ENCODE assay signal across 8 mouse cellular contexts in the genomic region with DNA sequence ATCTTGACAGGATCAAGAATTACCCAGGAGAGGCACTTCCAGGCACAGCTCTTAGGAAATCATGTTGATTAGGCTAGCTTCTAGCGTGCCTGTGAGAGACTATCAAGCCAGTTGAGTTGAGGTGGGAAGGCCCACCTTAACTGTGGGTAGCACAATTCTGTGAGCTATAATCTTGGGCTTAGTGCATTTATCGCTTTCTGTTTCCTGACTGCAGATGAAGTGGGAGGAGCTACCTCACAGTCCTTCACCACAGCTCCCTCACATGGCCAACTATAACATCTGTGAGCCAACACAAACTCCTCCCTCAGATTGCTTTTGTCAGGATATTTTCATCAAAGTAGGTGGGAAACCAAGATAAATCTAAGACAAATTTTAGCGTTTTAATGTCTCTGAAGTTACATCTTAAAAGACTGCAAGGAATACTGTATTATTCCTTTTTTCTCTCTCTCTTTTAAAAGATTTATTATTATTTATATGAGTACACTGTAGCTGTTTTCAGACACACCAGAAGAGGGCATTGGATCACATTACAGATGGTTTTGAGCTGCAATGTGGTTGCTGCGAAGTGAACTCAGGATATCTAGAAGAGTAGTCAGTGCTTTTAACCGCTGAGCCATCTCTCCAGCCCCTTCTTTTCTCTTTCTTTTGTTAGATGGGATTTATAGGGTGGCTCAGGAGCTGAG. TPM values are rescaled to one million over a fixed set of nuclear protein-coding genes. Genes with fewer than 3 reads are reported as not detected.
DNase-seq lines count a peak whose midpoint lies in the region; ATAC-seq and TF ChIP-seq lines count a peak whose summit lies in the region.

No protein-coding gene starts in this region.

- TF ChIP-seq CTCF in left cerebral cortex, adult 2 months (IDR thresholded peaks at IDR 0.05) = peak; percentile 57

- H3K4me1 ChIP-seq in embryonic facial prominence, embryonic 13.5 days = peaks cover 4% of the 10 kb centered on the region
- H3K4me1 ChIP-seq in liver, embryonic 11.5 days (replicated peaks; ENCODE audit: control insufficient read depth, insufficient read depth, low read length) = peaks cover 9% of the 10 kb centered on the region; the same call in 1 of the 2 replicates

- 14% methylated on average over 5 of the region's 5 CpGs for WGBS in embryonic facial prominence, embryonic 13.5 days
- WGBS in liver, embryonic 11.5 days = 15% methylated on average over 5 of the region's 5 CpGs

- H3K4me3 ChIP-seq in left cerebral cortex, adult 2 months = no peak overlapping the region
- H3K4me3 ChIP-seq in embryonic facial prominence, embryonic 13.5 days = no peak overlapping the region
- H3K4me3 ChIP-seq in liver, embryonic 11.5 days (ENCODE audit: low read depth, low read length) = no peak overlapping the region

- H3K9ac ChIP-seq in embryonic facial prominence, embryonic 13.5 days = no peak overlapping the region
- no peak overlapping the region; the same call in 1 of the 2 replicates for H3K9ac ChIP-seq in liver, embryonic 11.5 days (ENCODE audit: low read depth, low read length)

- intact Hi-C loops in left cerebral cortex, adult 2 months (cut with DNase I) = loop anchor here (10.0 kb wide), 1 partner anchor 323 kb away; the partner anchor contains the start of genes Pi4ka and Snap29
- intact Hi-C loops in left cerebral cortex, postnatal 36 days (cut with DNase I) = no loop called here

- peak overlapping the region; percentile 37; the same call in 1 of the 2 replicates for H3K4me2 ChIP-seq in embryonic facial prominence, embryonic 13.5 days
- H3K4me2 ChIP-seq in liver, embryonic 11.5 days = peak overlapping the region; percentile 24; the same call in 1 of the 2 replicates

- ATAC-seq in embryonic facial prominence, embryonic 13.5 days (ENCODE audit: insufficient number of reproducible peaks, insufficient read depth, low FRiP score, low TSS enrichment, low read depth) = no peak
- peak; percentile 60 for ATAC-seq in liver, embryonic 11.5 days (replicated peaks; ENCODE audit: low FRiP score)

- no peak for DNase-seq in left cerebral cortex, adult 2 months (ENCODE audit: extremely low spot score in 1 of 2, low spot score in 2 of 2)
- no peak for DNase-seq in left cerebral cortex, postnatal 36 days (ENCODE audit: low spot score in 2 of 2)
- DNase-seq in MN1 (ENCODE audit: low spot score) = peak; percentile 67
- peak; percentile 47 for DNase-seq in heart, postnatal 4 days
- peak; percentile 37 for DNase-seq in liver, embryonic 11.5 days (ENCODE audit: low spot score)
- peak; percentile 56 to 64 for DNase-seq in natural killer cell, adult 2 months (ENCODE audit: low spot score in 2 of 2)
- no peak for DNase-seq in cerebellum, adult 8-10 months

- H3K36me3 ChIP-seq in embryonic facial prominence, embryonic 13.5 days = no peaks in the 10 kb centered on the region
- no peaks in the 10 kb centered on the region for H3K36me3 ChIP-seq in liver, embryonic 11.5 days (ENCODE audit: control insufficient read depth, insufficient read depth, low read length)

- no peak overlapping the region for H3K27ac ChIP-seq in left cerebral cortex, adult 2 months
- H3K27ac ChIP-seq in embryonic facial prominence, embryonic 13.5 days = no peak overlapping the region
- H3K27ac ChIP-seq in liver, embryonic 11.5 days (ENCODE audit: low read depth, low read length) = no peak overlapping the region

- no peaks in the 10 kb centered on the region for H3K9me3 ChIP-seq in embryonic facial prominence, embryonic 13.5 days
- no peaks in the 10 kb centered on the region for H3K9me3 ChIP-seq in liver, embryonic 11.5 days (ENCODE audit: control insufficient read depth, low read length)

- no peaks in the 10 kb centered on the region for H3K27me3 ChIP-seq in embryonic facial prominence, embryonic 13.5 days
- H3K27me3 ChIP-seq in liver, embryonic 11.5 days (replicated peaks; ENCODE audit: control insufficient read depth, insufficient read depth, low read length) = 0 out of 2 replicates have a peak, but pooled peaks cover 2% of the 10 kb centered on the region

RNA-seq across cellular contexts. Expression of gene Med15, which starts 5.4 kb away (rescaled TPM):
- 10 to 100 TPM; 76.9 to 83.4 TPM for total RNA-seq in left cerebral cortex, adult 2 months (2021)
- total RNA-seq in left cerebral cortex, postnatal 36 days (2021) = 10 to 100 TPM; 63.3 to 90.2 TPM
- polyA plus RNA-seq in embryonic facial prominence, embryonic 13.5 days (2015; fragmentation: Nextera tagmentation; extraction: Ambion mirVana) = 53.3 and 56.4 TPM in 2 replicates
- 10 to 100 TPM; 40.4 to 44.4 TPM for total RNA-seq in heart, postnatal 4 days (2021)
- 44.8 and 46.7 TPM in 2 replicates for polyA plus RNA-seq in liver, embryonic 11.5 days (2014; fragmentation: Nextera tagmentation; extraction: Ambion mirVana)

RNA-seq across cellular contexts. Expression of gene Klhl22, which starts 32.1 kb away (rescaled TPM):
- total RNA-seq in left cerebral cortex, adult 2 months (2021) = 10 to 100 TPM; 84.9 to 86.0 TPM
- 100 to 1,000 TPM in 1 of 2 experiments, 10 to 100 TPM in 1; 92.5 to 110 TPM for total RNA-seq in left cerebral cortex, postnatal 36 days (2021)
- 88.8 and 97.7 TPM in 2 replicates for polyA plus RNA-seq in embryonic facial prominence, embryonic 13.5 days (2015; fragmentation: Nextera tagmentation; extraction: Ambion mirVana)
- 10 to 100 TPM; 24.6 to 25.1 TPM for total RNA-seq in heart, postnatal 4 days (2021)
- 47.5 and 49.3 TPM in 2 replicates for polyA plus RNA-seq in liver, embryonic 11.5 days (2014; fragmentation: Nextera tagmentation; extraction: Ambion mirVana)

Comparison
In these comparisons a context has a peak if more than half of its experiments do, and no peak if none do; other contexts are left out.
1. DNase-seq: peak in MN1 (single experiment), heart, postnatal 4 days (single experiment), liver, embryonic 11.5 days (single experiment) and natural killer cell, adult 2 months (2 of 2); none in left cerebral cortex, adult 2 months (0 of 2), left cerebral cortex, postnatal 36 days (0 of 2) and cerebellum, adult 8-10 months (single experiment).